Mouse (Mus musculus) small intestine, adult 2 months (tissue): ENCODE results near the gene Ncoa6.

Experiments used
- CTCF ChIP-seq: fragments of 200-500 bp; IDR thresholded peaks from 2 replicates; pipeline ENCODE4 v1.5.1; 2012; ENCODE audit warnings: low read depth, mild to moderate bottlenecking, control low read depth, inconsistent platforms, low read length, moderate library complexity, mixed read lengths; ENCODE audit not compliant: insufficient replicate concordance, insufficient read length; ENCODE audit errors: extremely low read depth
- POLR2A ChIP-seq: fragments of 200-500 bp; IDR thresholded peaks from 2 replicates; pipeline ENCODE4 v1.6.1; 2012; ENCODE audit warnings: low read depth, mild to moderate bottlenecking, control low read depth, inconsistent platforms, low read length, moderate library complexity

DNA sequence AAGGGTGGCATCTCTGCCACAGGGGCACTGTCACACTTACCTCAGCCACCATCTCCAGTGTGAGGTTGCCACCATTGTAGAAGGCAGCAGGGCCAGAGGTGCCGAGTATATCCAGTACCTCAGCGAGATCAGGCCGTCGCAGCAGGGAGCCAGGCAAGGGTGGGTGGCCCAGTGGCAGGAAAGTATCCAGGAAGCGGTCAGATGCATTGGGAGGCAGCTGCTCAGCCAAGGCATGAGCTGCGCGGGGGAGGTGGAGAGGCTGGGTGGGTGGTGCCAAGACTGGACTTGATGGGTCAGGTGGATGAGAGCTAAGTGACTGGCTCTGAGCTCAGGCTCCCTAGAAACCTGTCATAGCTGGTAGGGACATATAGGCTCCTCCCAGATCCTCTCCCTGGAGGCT lies 28.9 kb upstream of the Ncoa6 start:
- TF ChIP-seq POLR2A (no peak), CTCF (no peak)
